7 mouse cellular contexts compared by ENCODE assay signal in genomic region chr11:106267311-106267852, GRCm38 (mm10). TPM values are rescaled to one million over a fixed set of nuclear protein-coding genes. Genes with fewer than 3 reads are reported as not detected.
DNase-seq lines count a peak whose midpoint lies in the region; ATAC-seq and TF ChIP-seq lines count a peak whose summit lies in the region.

No protein-coding gene starts in this region.

- TF ChIP-seq POLR2A in lung, adult 2 months (IDR thresholded peaks at IDR 0.05; ENCODE audit: borderline replicate concordance, extremely low read depth, low read depth, low read length) = no peak

- 85% methylated on average over 15 of the region's 15 CpGs for WGBS in embryonic facial prominence, embryonic 11.5 days
- 72% methylated on average over 15 of the region's 15 CpGs for WGBS in hindbrain, embryonic 13.5 days
- WGBS in lung, adult 2 months = 47% methylated on average over 15 of the region's 15 CpGs

- no peaks in the 10 kb centered on the region for H3K27me3 ChIP-seq in embryonic facial prominence, embryonic 11.5 days (ENCODE audit: control insufficient read depth, insufficient read depth, low read length)
- no peaks in the 10 kb centered on the region for H3K27me3 ChIP-seq in hindbrain, embryonic 13.5 days

- peaks cover 23% of the 10 kb centered on the region for H3K36me3 ChIP-seq in embryonic facial prominence, embryonic 11.5 days (replicated peaks; ENCODE audit: control insufficient read depth, insufficient read depth, low read depth, low read length)
- H3K36me3 ChIP-seq in hindbrain, embryonic 13.5 days = peaks cover 50% of the 10 kb centered on the region

- H3K4me2 ChIP-seq in embryonic facial prominence, embryonic 11.5 days (ENCODE audit: low read depth, low read length) = no peak overlapping the region
- peak overlapping the region; percentile 37 for H3K4me2 ChIP-seq in hindbrain, embryonic 13.5 days

- H3K9me3 ChIP-seq in embryonic facial prominence, embryonic 11.5 days (replicated peaks; ENCODE audit: control insufficient read depth, low read length) = no peaks in the 10 kb centered on the region
- H3K9me3 ChIP-seq in hindbrain, embryonic 13.5 days = no peaks in the 10 kb centered on the region

- peaks cover 6% of the 10 kb centered on the region; the same call in 1 of the 2 replicates for H3K4me1 ChIP-seq in embryonic facial prominence, embryonic 11.5 days (ENCODE audit: control insufficient read depth, insufficient read depth, low read length)
- H3K4me1 ChIP-seq in hindbrain, embryonic 13.5 days (replicated peaks) = peaks cover 52% of the 10 kb centered on the region
- peaks cover 28% of the 10 kb centered on the region for H3K4me1 ChIP-seq in lung, adult 2 months (ENCODE audit: control insufficient read depth, insufficient read depth, low read length)

- TF ChIP-seq CTCF in lung, adult 2 months (IDR thresholded peaks at IDR 0.05; ENCODE audit: insufficient read depth, low read length) = no peak

- peak overlapping the region; percentile 41; the same call in 1 of the 2 replicates for H3K27ac ChIP-seq in embryonic facial prominence, embryonic 11.5 days (replicated peaks; ENCODE audit: low read depth, low read length)
- H3K27ac ChIP-seq in hindbrain, embryonic 13.5 days = peak overlapping the region; percentile 90

- H3K9ac ChIP-seq in embryonic facial prominence, embryonic 11.5 days (replicated peaks; ENCODE audit: low read length) = no peak overlapping the region
- H3K9ac ChIP-seq in hindbrain, embryonic 13.5 days = peak overlapping the region; percentile 65; the same call in 1 of the 2 replicates

- peak; percentile 47 for DNase-seq in urinary bladder, adult 2 months (ENCODE audit: low spot score)
- no peak for DNase-seq in urinary bladder, postnatal 10 days (ENCODE audit: low spot score)
- no peak for DNase-seq in embryonic facial prominence, embryonic 11.5 days (ENCODE audit: low spot score)
- DNase-seq in lung, adult 2 months = peak; percentile 51
- DNase-seq in urinary bladder, postnatal 36 days (ENCODE audit: low spot score in 2 of 2) = peak; percentile 68 to 86

- no peak overlapping the region for H3K4me3 ChIP-seq in embryonic facial prominence, embryonic 11.5 days (ENCODE audit: low read depth, low read length)
- 0 out of 2 replicates have a peak overlapping the region, but pooled peaks have one; percentile 11 for H3K4me3 ChIP-seq in hindbrain, embryonic 13.5 days
- no peak overlapping the region for H3K4me3 ChIP-seq in lung, adult 2 months (replicated peaks; ENCODE audit: extremely low read depth, low read depth, low read length)

- ATAC-seq in embryonic facial prominence, embryonic 11.5 days (replicated peaks; ENCODE audit: insufficient number of reproducible peaks, low FRiP score, low TSS enrichment, low read depth) = no peak
- no peak; the same call in 1 of the 2 replicates for ATAC-seq in hindbrain, embryonic 13.5 days (ENCODE audit: low FRiP score)
- no peak for ATAC-seq in inflammation-experienced regulatory T-cells, adult 6 months

RNA-seq across cellular contexts. Expression of gene Smarcd2, which starts 5.4 kb away (rescaled TPM):
- 105 and 110 TPM in 2 replicates for polyA plus RNA-seq in urinary bladder, adult 2 months (2012; rRNA removed)
- polyA plus RNA-seq in embryonic facial prominence, embryonic 11.5 days (2014; fragmentation: Nextera tagmentation; extraction: Ambion mirVana) = 57.0 and 60.6 TPM in 2 replicates
- 14.3 and 16.0 TPM in 2 replicates for polyA plus RNA-seq in hindbrain, embryonic 13.5 days (2015; fragmentation: Nextera tagmentation; extraction: Ambion mirVana)
- polyA plus RNA-seq in lung, adult 2 months (2012; rRNA removed) = 107 and 125 TPM in 2 replicates
- 10 to 100 TPM; 16.2 to 24.9 (median 23.1) TPM for polyA plus RNA-seq in inflammation-experienced regulatory T-cells, adult 6 months (2017; shearing (Covaris generic))

RNA-seq across cellular contexts. Expression of gene Tcam1, which starts 9.1 kb away (rescaled TPM):
- polyA plus RNA-seq in urinary bladder, adult 2 months (2012; rRNA removed) = 0.11 and 0.19 TPM in 2 replicates
- polyA plus RNA-seq in embryonic facial prominence, embryonic 11.5 days (2014; fragmentation: Nextera tagmentation; extraction: Ambion mirVana) = 0.13 and 0.15 TPM in 2 replicates
- polyA plus RNA-seq in hindbrain, embryonic 13.5 days (2015; fragmentation: Nextera tagmentation; extraction: Ambion mirVana) = 0.12 and 0.21 TPM in 2 replicates
- polyA plus RNA-seq in lung, adult 2 months (2012; rRNA removed) = 0.05 and 0.06 TPM in 2 replicates
- polyA plus RNA-seq in inflammation-experienced regulatory T-cells, adult 6 months (2017; shearing (Covaris generic)) = under 1 TPM in 2 of 3 experiments, not detected in 1; 0.09 to 0.14 TPM

RNA-seq across cellular contexts. Expression of gene Psmc5, which starts 11.4 kb away (rescaled TPM):
- 152 and 156 TPM in 2 replicates for polyA plus RNA-seq in urinary bladder, adult 2 months (2012; rRNA removed)
- polyA plus RNA-seq in embryonic facial prominence, embryonic 11.5 days (2014; fragmentation: Nextera tagmentation; extraction: Ambion mirVana) = 389 and 396 TPM in 2 replicates
- 339 and 341 TPM in 2 replicates for polyA plus RNA-seq in hindbrain, embryonic 13.5 days (2015; fragmentation: Nextera tagmentation; extraction: Ambion mirVana)
- 28.4 and 50.0 TPM in 2 replicates for polyA plus RNA-seq in lung, adult 2 months (2012; rRNA removed)
- polyA plus RNA-seq in inflammation-experienced regulatory T-cells, adult 6 months (2017; shearing (Covaris generic)) = 100 to 1,000 TPM; 145 to 157 (median 154) TPM

RNA-seq across cellular contexts. Expression of gene Ftsj3, which starts 11.5 kb away (rescaled TPM):
- 26.7 and 27.0 TPM in 2 replicates for polyA plus RNA-seq in urinary bladder, adult 2 months (2012; rRNA removed)
- 76.2 and 80.5 TPM in 2 replicates for polyA plus RNA-seq in embryonic facial prominence, embryonic 11.5 days (2014; fragmentation: Nextera tagmentation; extraction: Ambion mirVana)
- 37.4 and 38.3 TPM in 2 replicates for polyA plus RNA-seq in hindbrain, embryonic 13.5 days (2015; fragmentation: Nextera tagmentation; extraction: Ambion mirVana)
- polyA plus RNA-seq in lung, adult 2 months (2012; rRNA removed) = 7.0 and 10.0 TPM in 2 replicates
- 10 to 100 TPM; 31.7 to 66.8 (median 55.9) TPM for polyA plus RNA-seq in inflammation-experienced regulatory T-cells, adult 6 months (2017; shearing (Covaris generic))

RNA-seq across cellular contexts. Expression of gene Gh, which starts 34.3 kb away (rescaled TPM):
- polyA plus RNA-seq in urinary bladder, adult 2 months (2012; rRNA removed) = not detected in 2 replicates
- not detected in 2 replicates for polyA plus RNA-seq in embryonic facial prominence, embryonic 11.5 days (2014; fragmentation: Nextera tagmentation; extraction: Ambion mirVana)
- not detected in 2 replicates for polyA plus RNA-seq in hindbrain, embryonic 13.5 days (2015; fragmentation: Nextera tagmentation; extraction: Ambion mirVana)
- 0.19 and 0.28 TPM in 2 replicates for polyA plus RNA-seq in lung, adult 2 months (2012; rRNA removed)
- polyA plus RNA-seq in inflammation-experienced regulatory T-cells, adult 6 months (2017; shearing (Covaris generic)) = not detected

Comparison
In these comparisons a context has a peak if more than half of its experiments do, and no peak if none do; other contexts are left out.
1. DNase-seq: peak in urinary bladder, adult 2 months (single experiment), lung, adult 2 months (single experiment) and urinary bladder, postnatal 36 days (2 of 2); none in urinary bladder, postnatal 10 days (single experiment) and embryonic facial prominence, embryonic 11.5 days (single experiment).